Mouse (Mus musculus) kidney, postnatal 4 days (tissue): ENCODE measurements around the gene Srsf5.
"Not testable (repeated sequence)": the region's sequence is repeated elsewhere in the genome, so short reads cannot be mapped to it uniquely, and the experiment has no call there.

Source experiments
- DNase-seq, 2 experiments: peaks; one replicate each; pipeline ENCODE4 v3.0.0; 2021; ENCODE audit warnings: mixed read lengths in 2 of 2

The Srsf5 gene

DNA sequence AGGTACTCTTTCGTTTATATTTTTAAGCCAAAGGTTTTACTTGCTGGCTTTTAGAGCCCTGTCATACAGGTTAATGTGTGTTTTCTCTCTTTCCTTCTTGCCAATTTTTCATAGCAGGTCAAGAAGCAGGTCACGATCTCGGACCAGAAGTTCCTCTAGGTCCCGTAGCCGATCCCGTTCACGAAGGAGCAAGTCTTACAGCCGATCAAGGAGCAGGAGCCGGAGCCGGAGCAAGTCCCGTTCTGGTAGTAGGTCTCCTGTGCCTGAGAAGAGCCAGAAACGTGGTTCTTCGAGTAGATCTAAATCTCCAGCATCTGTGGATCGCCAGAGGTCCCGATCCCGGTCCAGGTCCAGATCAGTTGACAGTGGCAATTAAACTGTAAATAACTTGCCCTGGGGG lies 4.3 kb downstream of the Srsf5 start:
- not testable (repeated sequence) for DNase-seq

DNA sequence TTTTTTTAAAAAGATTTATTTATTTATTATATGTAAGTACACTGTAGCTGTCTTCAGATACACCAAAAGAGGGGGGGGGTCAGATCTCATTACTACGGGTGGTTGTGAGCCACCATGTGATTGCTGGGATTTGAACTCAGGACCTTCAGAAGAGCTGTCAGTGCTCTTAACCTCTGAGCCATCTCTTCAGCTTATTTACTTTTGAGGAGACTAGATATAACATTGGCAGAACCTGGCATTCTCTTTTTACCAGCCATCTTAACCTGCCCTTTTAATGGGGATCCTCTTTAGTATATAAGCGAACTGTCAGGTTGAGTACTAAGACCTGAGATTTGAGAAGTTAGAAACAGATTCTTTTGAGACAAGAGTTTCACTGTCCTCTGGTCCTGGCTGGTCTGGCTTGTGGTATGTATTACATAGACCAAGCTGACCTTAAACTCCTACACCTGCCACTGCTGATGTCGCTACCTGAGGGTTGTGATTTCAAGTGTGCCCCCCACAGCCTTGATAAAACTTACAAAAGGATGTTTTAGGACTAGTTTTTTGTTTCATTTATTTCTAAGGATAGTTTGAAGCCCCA lies 6.4 kb downstream of the Srsf5 start:
- no peak for DNase-seq

DNA sequence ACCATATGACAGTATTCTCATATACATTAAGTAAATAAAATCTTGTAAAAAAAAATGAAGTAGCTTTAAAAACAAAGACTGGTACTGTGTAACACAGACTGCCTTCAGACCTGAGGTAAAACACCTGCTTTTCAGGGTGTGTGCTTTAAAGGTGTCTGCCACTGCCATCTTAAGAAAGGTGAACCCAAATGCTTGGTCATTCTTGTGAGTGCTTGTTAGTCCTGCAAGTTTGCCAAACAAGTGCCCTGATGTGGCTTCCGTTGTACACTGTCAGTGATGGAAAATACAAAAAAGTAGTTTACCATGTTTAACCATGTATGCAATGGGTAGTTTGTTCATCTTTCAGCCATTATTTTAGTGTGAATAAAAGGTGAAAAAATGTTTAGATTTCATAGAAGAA lies 7.2 kb downstream of the Srsf5 start:
- no peak for DNase-seq

DNA sequence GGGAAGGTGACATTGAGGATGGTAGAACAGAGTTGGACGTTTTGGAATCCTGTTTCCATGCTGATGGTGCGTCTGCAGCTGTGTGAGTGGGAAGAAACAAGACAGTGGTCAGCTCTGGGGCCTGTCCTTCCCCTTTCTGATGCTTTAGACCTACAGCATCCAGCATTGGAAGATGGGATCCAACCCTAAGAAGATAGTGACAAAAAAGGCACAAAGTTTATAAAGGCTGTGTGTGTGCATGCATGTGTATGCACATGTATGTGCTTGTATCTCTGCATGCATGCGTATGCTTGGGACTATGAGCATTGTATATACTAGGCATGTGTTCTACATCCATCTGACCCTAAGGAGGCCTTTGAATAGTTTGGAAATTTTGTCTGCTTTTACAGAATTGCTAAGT lies 10.7 kb downstream of the Srsf5 start:
- no peak for DNase-seq

DNA sequence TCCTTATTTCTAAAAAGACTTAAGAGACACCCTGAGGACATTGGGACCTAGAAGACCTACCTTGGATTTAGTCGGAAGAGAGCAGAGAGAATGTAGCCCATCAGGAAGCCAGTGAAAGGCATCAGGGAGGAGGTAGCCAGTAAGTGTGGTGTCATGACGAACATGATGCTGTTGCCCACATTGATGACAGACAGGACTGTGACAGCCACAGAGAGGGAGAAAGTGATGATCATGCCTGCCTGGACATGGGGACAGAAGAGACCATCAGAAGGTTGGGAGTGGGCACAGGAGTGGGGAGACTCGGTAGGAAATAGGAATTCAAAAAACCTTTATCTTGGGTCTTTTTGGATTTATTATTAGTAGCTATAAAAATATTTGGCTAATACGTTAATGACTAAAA lies 12.7 kb downstream of the Srsf5 start:
- DNase-seq: no peak

DNA sequence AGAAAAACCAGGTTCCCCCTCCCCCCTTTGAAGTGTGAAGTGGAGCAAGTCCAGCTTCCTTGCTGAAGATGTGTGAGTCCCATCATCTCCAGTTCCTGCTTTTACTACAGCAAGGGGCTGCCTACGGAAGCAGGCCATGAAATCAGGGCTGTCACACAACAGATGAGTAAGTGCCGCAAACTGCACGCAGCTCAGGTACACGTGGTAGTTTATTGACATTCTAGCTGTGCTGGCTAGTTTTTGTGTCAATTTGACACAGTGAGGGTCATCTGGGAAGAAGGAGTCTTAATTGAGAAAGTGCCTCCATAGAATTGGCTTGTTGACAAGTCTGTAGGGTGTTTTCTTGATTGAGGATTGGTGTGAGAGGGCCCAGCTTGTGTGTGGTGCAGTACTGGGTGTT lies 17.3 kb downstream of the Srsf5 start:
- DNase-seq: no peak

DNA sequence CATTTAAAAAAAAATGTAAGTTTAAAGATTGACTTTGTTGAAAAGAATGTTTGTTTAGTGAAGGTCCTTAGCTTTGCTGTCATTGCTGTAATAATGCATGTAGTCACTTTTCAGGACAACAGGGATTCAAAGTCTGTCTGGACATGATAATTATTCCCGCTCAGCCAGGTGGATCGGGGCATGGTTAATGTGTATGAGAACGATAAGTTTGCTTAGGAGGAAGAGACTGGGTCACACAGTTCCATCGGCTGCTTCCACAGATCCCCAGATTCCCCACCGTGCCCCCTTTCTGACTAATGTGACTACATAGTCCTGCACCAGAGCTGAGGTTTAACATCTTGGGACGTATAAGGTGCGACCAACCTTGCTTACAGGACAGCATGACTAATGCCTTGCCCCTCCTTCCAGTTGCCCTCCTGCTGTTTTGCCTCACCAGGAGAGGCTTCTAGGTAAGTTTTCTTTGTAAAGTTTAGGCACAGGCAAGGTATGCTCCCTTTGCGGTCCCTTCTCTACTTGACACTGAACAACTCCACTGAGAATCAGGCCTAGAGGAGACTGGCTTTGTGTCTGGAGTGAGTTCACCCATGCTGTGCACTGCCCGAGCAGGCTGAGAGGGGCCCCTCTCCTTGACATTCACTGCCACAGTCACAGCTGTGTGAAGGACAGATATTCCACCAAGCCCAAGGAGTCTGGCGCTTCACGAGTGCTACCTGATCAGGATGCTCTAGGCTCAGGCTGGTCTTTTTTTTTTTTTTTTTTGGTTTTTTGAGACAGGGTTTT lies 20.9 kb downstream of the Srsf5 start:
- peak; percentile 29 to 50 for DNase-seq

DNA sequence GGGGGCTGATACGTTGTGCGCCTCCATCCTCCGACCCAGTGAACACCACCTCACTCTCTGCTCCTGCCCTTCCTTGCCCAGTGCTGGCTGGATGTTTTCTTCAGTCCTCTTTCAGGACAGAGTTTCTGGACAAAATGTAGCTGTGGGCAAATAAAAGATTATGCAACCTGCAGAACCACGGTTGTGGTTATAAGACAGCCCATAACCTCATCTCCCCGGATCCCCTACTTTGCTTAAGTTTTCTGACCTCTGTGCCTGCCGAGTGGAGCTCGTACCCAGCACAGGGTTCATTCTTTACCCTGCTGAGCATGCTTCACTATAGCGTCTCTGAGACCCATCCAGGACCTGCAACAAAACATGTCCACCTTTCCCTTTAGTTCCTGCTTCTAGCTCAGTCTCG lies 22.6 kb downstream of the Srsf5 start:
- no peak for DNase-seq

DNA sequence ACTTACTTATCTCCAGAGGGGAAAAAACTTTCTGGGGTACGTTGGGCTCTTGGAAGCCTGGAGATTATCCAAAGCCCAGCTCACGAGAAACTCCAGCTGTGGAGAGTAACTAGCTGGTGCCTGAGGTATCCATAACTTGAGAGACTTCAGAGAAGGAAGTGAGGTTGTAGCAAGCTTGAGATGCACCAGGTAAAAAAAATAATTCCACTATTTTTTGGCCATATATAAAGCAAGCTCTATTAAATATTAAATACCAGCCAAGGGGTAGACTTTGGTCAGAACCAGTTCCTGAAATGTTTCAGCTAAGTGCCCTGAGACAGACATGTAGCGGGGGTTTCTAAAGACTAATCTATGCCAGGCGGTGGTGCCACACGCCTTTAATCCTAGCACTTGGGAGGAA lies 23.3 kb downstream of the Srsf5 start, which contains the start of gene Slc10a1:
Gene Slc10a1, minus strand, starts transcription at position 101 of the 400 bp plus-strand sequence.
- DNase-seq: no peak

DNA sequence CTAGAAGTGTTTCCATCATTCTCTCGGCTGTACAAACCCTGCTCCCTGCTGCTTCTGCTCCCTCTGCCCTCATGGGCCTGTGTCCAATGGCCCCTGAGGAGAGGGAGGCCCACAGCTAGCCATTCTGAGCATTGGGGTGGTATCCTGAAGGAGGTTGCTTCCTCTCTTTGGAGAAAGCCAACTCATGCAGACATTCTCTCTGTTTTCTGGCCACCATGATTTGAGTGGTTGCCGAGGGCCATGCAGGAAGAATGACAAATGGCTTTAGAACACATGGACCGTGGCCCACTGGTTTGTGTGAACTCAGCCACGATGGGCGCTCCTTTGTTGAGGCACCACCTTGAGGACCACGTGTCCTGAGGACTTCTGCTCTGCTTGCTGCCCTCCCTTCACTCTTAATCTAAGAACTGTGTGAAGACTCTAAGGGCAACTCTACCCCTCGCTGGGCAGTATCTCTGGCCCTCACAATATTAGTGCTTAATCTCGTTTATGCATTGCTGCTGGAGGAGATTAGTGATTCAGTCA lies 24.9 kb downstream of the Srsf5 start:
- DNase-seq: no peak

DNA sequence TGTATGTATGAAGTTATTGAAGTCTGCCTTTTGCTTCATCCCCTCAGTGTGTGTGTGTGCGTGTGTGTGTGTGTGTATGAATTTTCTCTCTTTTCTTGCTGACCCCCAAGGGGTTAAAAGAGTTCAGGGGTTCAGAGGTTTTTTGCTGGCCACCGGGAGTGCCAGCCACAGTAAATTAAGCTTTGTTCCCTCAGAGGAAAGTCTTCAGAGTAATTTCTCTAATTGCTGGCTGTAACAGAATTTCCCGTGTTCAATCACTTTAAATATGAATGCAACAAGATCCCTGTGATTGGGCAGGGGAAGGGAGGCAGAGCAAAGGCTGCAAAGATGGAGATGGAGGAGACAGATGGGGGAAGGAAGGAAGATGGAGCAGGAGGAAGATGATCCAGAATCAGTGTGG lies 26.5 kb downstream of the Srsf5 start:
- DNase-seq: no peak

DNA sequence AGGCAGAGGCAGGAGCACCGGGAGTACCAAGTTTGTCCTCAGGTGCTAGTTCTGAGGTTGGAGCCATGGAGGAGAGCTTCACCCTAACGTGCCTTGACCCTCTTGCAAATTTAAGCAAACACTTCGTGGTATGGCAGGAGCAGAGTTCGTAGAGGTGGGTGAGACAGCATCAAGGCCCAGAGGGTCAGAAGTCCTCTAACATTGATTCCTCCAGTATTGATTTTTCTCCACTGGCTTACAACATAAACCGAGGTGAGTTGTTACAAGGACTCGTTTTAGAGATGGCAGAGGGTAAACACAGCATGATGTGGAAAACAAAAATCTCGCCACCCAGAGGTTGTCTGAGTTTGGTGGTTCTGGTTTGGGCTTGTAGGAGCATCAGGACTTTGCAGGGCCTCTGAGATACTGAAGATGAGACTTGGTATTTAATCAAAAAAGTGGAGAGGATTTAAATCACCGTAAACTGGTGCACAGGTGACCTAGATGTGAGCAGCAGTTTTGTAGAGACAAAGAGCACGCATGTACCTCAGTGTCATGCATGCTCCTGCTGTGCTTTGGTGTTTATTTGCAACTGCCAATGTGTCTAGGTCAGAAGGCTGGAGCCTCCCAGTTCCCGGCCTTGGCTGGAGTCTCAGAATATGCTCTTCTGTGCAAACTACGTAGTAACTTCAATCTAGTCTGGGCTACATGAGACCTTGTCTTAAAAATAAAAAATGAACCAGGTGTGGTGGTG lies 30.8 kb downstream of the Srsf5 start:
- DNase-seq: no peak

DNA sequence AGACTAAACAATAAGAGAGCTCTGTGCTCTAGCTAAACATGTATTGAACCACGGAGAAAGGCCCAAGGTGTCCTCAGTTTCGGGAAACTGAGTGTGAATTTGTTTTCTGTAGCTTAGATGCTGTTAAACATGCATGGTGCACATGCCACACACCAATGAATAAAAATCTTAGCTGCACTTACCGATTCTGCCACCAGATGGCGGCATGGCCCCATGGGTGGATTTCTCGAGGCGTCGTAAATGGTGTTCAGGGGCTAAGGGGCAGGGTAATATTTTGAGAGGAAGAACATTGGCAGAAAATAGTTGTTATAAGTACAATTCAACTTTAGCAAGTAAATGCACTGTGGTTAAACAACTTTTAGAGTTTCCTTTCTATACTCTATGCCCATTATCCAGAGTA lies 37.0 kb downstream of the Srsf5 start:
- DNase-seq: peak; percentile 78 to 80

DNA sequence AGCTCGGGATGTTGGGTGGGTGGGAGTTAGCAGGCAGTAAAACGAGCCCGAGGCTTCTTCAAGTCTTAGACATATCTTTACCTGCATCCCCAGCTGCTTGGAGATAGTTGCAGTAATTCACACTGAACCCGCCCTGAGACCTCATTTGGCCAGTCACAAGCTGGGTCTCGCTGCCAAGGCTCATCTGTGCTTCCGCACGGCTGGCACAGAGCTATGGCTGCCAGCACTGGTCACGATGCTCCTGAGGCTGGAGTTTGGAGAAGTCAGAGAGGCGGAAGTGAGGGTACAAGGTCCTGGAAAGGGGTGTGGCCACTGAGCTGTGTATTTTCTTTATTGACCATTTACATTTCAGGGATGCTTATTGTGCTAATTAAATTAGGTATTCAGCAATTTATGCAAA lies 38.4 kb downstream of the Srsf5 start:
- no peak for DNase-seq

DNA sequence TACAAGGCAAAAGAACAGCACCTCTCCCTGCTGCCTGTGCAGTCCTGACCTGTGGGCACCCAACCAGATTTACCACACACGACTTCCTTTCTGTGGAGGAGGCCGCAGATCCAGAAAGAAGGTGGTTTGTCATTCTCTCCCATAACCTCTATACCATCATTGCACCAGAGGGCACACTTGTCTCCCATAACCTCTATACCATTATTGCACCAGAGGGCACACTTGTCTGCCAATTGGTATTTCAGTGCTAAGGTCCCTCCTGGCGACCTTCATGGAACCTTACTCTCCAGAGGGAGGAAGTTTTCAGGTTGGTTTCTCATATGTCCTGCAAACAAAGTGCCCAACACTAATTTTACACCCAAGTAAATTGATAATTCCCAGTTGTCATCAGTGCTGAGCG lies 41.3 kb downstream of the Srsf5 start:
- no peak for DNase-seq

DNA sequence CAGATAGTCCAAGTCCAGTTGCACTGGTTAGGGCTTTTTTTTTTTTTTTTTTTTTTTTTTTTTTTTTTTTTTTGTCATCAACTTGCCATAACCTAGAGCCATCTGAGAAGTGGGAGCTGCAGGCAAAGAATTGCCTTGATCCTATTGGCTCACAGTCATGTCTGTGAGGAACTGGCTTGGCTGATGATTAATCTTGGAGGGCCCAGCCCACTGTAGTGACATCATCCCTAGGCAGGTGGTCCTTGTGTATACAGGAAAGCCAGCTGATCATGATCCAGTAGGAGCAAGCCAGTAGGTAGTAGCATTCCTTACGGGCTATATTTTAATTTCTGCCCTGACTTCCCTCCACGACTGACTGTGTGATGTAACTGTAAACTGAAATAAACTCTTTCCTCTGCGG lies 43.0 kb downstream of the Srsf5 start:
- DNase-seq: no peak

DNA sequence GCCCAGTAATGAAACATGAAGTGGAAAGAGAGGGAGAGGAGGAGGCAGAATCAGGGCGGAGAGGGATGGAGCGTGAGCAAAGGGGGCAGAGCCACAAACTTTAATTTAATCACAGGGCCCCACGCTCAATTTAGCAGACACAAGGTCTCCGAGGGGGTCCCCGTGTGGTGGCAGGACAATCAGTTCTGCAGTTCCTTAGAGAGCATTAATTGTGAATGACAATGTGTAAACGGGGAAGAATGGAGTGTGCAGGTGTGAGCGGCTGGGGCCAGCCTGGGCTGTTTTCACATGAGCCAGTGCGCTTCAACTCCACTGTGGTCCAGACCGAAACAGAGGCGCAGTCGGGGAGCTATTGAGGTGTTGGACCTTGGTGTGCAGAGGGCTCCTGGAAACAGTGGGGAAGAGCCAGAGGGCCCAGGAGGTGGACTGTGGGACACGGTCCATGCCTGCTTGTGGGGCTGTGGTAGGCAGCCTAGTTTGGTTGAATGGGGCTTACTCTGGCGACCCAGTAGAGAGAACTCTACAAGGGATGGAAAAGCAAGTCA lies 45.7 kb downstream of the Srsf5 start:
- DNase-seq: no peak

DNA sequence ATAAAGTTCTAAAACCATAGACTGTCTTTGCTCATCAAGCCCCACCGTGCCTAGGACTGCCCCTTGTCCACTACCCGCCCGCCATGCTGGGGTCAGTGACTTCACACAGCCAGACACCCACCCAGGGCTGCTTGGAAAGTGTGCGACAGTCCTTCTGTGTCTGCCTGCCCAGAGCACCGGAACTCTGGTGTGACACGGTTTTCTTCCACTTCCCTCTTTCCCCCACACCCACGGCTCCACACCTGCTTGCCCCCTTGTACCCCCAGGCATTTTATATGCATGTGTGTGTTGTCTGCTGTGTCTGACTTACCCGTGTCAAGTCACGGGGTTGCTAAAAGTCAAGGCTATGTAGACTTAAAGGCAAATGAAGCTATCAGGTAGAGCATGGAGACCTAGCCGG lies 46.5 kb downstream of the Srsf5 start:
- no peak for DNase-seq

DNA sequence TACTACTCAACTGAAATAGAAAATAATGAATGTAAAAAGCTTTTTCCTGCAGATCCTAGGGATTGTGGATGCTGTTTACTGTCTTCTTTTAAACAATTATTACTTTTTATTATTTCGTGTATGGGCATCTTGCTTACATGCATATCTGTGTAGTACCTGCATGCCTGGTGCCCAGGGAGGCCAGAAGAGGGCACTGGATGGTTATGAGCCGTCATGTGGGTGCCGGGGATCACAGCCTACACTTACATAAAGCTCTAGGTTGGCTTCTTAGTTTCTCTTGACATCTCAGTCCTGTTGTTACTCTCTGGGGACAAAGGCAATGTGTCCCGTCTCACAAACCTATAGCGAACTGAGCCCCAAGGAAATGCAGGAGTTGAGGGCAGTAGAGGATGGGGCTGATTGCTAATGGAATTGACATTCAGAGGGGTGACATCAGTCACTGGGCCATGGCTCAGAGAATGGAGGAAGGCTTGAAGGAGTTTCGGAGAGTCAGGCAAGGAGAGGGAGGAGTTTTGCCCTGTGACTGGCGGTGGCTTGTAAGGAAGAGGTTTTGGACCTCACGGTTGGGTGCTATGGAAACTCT lies 47.3 kb downstream of the Srsf5 start:
- no peak for DNase-seq

DNA sequence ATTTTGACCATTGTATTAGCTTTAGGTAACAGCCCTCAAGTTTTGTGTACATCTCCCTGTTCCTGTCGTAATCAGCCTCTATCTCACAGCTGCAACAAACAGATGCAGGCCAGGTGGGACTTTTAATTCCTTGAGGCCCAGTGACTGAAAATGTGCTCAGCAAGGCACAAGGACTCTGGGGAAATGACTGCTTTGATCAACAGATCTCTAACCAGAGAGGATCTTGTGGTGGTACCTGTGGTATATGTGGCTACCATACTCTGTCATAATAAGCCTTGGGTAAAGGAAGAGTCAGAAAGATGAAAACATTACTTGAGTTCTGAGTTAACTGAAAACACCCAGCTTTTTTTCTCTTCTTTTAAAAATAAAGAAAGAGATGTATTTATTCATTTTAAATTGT lies 48.5 kb downstream of the Srsf5 start:
- DNase-seq: no peak

DNA sequence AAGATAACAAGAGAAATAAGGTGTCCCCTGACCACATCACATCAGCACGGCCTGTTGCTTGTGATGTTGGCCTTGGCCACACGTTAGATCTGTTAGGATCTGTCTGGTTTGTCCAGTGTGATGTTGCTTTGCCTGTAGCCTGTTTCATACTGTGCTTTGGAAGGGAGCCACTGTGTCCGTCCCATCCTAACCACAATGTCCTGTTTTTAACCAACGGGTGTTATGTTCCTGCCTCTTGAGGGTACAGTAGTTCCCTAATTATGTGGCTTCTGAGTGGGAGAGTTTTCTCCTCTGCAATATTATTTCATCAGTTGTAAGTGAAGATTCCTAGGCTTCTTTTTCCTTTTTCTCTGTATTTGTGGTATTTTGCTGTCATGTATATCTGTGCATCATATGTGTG lies 50.0 kb downstream of the Srsf5 start:
- no peak for DNase-seq

DNA sequence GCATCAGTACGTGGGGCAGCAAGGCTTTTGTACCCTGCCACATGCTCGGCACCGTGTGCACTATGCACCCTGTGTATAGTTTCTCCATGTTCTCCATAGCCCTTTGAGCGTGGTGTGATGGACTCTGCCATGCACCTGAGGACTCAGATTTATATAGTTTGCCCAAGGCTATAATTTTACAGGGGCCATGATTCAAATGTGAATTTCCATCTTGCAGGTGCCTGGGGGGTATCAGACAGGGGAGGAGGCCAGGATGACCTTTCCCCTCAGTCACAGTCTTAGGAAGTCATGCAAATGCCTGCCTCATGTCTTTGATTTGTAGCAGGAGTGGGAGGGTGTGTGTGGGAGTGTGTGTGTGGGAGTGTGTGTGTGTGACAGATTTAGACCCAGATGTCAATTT lies 52.3 kb downstream of the Srsf5 start:
- DNase-seq: peak in 1 of 2 experiments; percentile 22
